ENCODE assay signal across 9 mouse cellular contexts in genomic region chr3:65658081-65658612, GRCm38 (mm10). TPM values are rescaled to one million over a fixed set of nuclear protein-coding genes. Genes with fewer than 3 reads are reported as not detected.
DNase-seq lines count a peak whose midpoint lies in the region; ATAC-seq and TF ChIP-seq lines count a peak whose summit lies in the region.
"Had no signal": no experiment of that assay in that cellular context is flagged by ENCODE, and none has a peak within 500 bp of the region (broad histone marks: within the 10 kb centered on the region; RNA-seq: fewer than 3 reads in every experiment).

No protein-coding gene starts in this region.

- H3K36me3 ChIP-seq in hindbrain, embryonic 14.5 days (replicated peaks; ENCODE audit: control insufficient read depth, insufficient read depth) = no peaks in the 10 kb centered on the region
- no peaks in the 10 kb centered on the region for H3K36me3 ChIP-seq in midbrain, embryonic 15.5 days (replicated peaks)

- H3K9me3 ChIP-seq in hindbrain, embryonic 14.5 days (ENCODE audit: control insufficient read depth, low read length) = no peaks in the 10 kb centered on the region
- H3K9me3 ChIP-seq in midbrain, embryonic 15.5 days = no peaks in the 10 kb centered on the region
- H3K9me3 ChIP-seq: megakaryocyte, embryonic 14.5 days had no signal

- peaks cover 13% of the 10 kb centered on the region; the same call in 1 of the 2 replicates for H3K27me3 ChIP-seq in hindbrain, embryonic 14.5 days (ENCODE audit: control insufficient read depth, insufficient read depth, low read length)
- H3K27me3 ChIP-seq in midbrain, embryonic 15.5 days (replicated peaks) = peaks cover 16% of the 10 kb centered on the region

- peak overlapping the region; percentile 66 for H3K9ac ChIP-seq in hindbrain, embryonic 14.5 days
- peak overlapping the region; percentile 47; the same call in 1 of the 2 replicates for H3K9ac ChIP-seq in midbrain, embryonic 15.5 days

- 5% methylated on average over 18 of the region's 18 CpGs for WGBS in hindbrain, embryonic 14.5 days
- 3% methylated on average over 18 of the region's 18 CpGs for whole genome bisulfite sequencing in midbrain, embryonic 15.5 days

- H3K4me3 ChIP-seq in gastrocnemius, adult 2 months = peak overlapping the region; percentile 91
- peak overlapping the region; percentile 50 for H3K4me3 ChIP-seq in hindbrain, embryonic 14.5 days (replicated peaks; ENCODE audit: low read length)
- peak overlapping the region; percentile 50 for H3K4me3 ChIP-seq in midbrain, embryonic 15.5 days

- peak overlapping the region; percentile 79 for H3K4me2 ChIP-seq in hindbrain, embryonic 14.5 days (replicated peaks)
- peak overlapping the region; percentile 99 for H3K4me2 ChIP-seq in midbrain, embryonic 15.5 days

- intact Hi-C loops in gastrocnemius, adult 2 months (cut with DNase I) = loop anchor here (2.0 to 5.0 kb wide), 2 partner anchors 129 to 204 kb away; partner anchors contain the start of gene Tiparp
- intact Hi-C loops in gastrocnemius, postnatal 36 days (cut with DNase I) = loop anchor here (5.0 kb wide), 1 partner anchor 131 kb away; the partner anchor contains the start of gene Tiparp

- no peak for TF ChIP-seq CTCF in gastrocnemius, adult 2 months (IDR thresholded peaks at IDR 0.05)

- 0 out of 2 replicates have a peak, but pooled peaks have one; percentile 9 for ATAC-seq in hindbrain, embryonic 14.5 days (ENCODE audit: low FRiP score)
- peak; percentile 21; the same call in 1 of the 2 replicates for ATAC-seq in midbrain, embryonic 15.5 days (replicated peaks)
- ATAC-seq in frontal cortex, adult (ENCODE audit: low TSS enrichment) = no peak

- peak overlapping the region; percentile 90 for H3K27ac ChIP-seq in gastrocnemius, adult 2 months
- no peak overlapping the region for H3K27ac ChIP-seq in hindbrain, embryonic 14.5 days
- no peak overlapping the region for H3K27ac ChIP-seq in midbrain, embryonic 15.5 days

- no peak for DNase-seq in gastrocnemius, adult 2 months
- no peak for DNase-seq in gastrocnemius, postnatal 36 days
- peak; percentile 62 for DNase-seq in R1 (ENCODE audit: low read depth, low spot score)
- peak; percentile 50 for DNase-seq in hindbrain, embryonic 14.5 days (ENCODE audit: low spot score)
- no peak for DNase-seq in left cerebral cortex, adult 8-10 months (ENCODE audit: low spot score in 2 of 2)
- DNase-seq in frontal cortex, postnatal 14 days (ENCODE audit: low spot score in 2 of 2) = no peak

- H3K4me1 ChIP-seq in hindbrain, embryonic 14.5 days (replicated peaks; ENCODE audit: control insufficient read depth, insufficient read depth, low read length) = 0 out of 2 replicates have a peak, but pooled peaks cover 3% of the 10 kb centered on the region
- peaks cover 20% of the 10 kb centered on the region for H3K4me1 ChIP-seq in midbrain, embryonic 15.5 days

RNA-seq across cellular contexts. Expression of gene Lekr1, which starts 7.9 kb away (rescaled TPM):
- under 1 TPM; 0.23 to 0.31 TPM for total RNA-seq in gastrocnemius, adult 2 months (2021)
- total RNA-seq in gastrocnemius, postnatal 36 days (2021) = under 1 TPM; 0.35 to 0.48 TPM
- 7.1 and 8.2 TPM in 2 replicates for polyA plus RNA-seq in hindbrain, embryonic 14.5 days (2014; fragmentation: Nextera tagmentation; extraction: Ambion mirVana)
- 5.7 and 6.5 TPM in 2 replicates for polyA plus RNA-seq in midbrain, embryonic 15.5 days (2015; fragmentation: Nextera tagmentation; extraction: Ambion mirVana)
- total RNA-seq in left cerebral cortex, adult 8-10 months (2022) = 10 to 100 TPM in 1 of 4 experiments, 1 to 10 TPM in 3; 6.0 to 11.4 (median 7.0) TPM

Comparison
In these comparisons a context has a peak if more than half of its experiments do, and no peak if none do; other contexts are left out.
1. DNase-seq: peak in R1 (single experiment) and hindbrain, embryonic 14.5 days (single experiment); none in gastrocnemius, adult 2 months (single experiment), gastrocnemius, postnatal 36 days (0 of 2), left cerebral cortex, adult 8-10 months (0 of 2) and frontal cortex, postnatal 14 days (0 of 2).
2. RNA of gene Lekr1, which starts 7.9 kb away (total RNA-seq): 6.0 to 11.4 TPM in left cerebral cortex, adult 8-10 months; 0.35 to 0.48 TPM in gastrocnemius, postnatal 36 days and 0.23 to 0.31 TPM in gastrocnemius, adult 2 months; every median in the first group is over 4 times any median in the second.
3. Peak in every context shown above with its lines, with median percentiles within 50 percentile points of each other: H3K4me3 ChIP-seq.